Mouse (Mus musculus) myocyte (in vitro differentiated cells): Measurements from ENCODE around the gene Dab2. TPM values are rescaled to one million over a fixed set of nuclear protein-coding genes. Genes with fewer than 3 reads are reported as not detected.
A peak's percentile ranks its signal among the peaks of the same experiment; 100 is the strongest.

ENCODE experiments used
- H3K27me3 ChIP-seq: one replicate; pipeline ENCODE4 v1.6.1; 2011; ENCODE audit not compliant: control insufficient read depth, insufficient read depth, insufficient read length
- H3K36me3 ChIP-seq: one replicate; pipeline ENCODE4 v1.6.1; 2011; ENCODE audit not compliant: control insufficient read depth, insufficient read depth
- H3K4me2 ChIP-seq: one replicate; pipeline ENCODE4 v1.6.1; 2011; ENCODE audit warnings: low read depth, control low read depth
- H3K4me3 ChIP-seq: one replicate; pipeline ENCODE4 v1.5.1; 2011; ENCODE audit warnings: mild to moderate bottlenecking, control low read depth, moderate library complexity
- H3K79me2 ChIP-seq: one replicate; pipeline ENCODE4 v1.6.1; 2011; ENCODE audit not compliant: control insufficient read depth, insufficient read depth
- H3ac ChIP-seq: one replicate; pipeline ENCODE4 v1.6.1; 2011; ENCODE audit not compliant: control insufficient read depth, insufficient read length
- CEBPB ChIP-seq: IDR thresholded peaks from 2 replicates; pipeline ENCODE4 v1.6.1; 2011; ENCODE audit warnings: mild to moderate bottlenecking, moderate library complexity; ENCODE audit not compliant: poor library complexity, insufficient read depth, severe bottlenecking
- E2F4 ChIP-seq: IDR thresholded peaks from one replicate; pipeline ENCODE4 v1.6.1; 2011; ENCODE audit warnings: mild to moderate bottlenecking, control low read depth, moderate library complexity; ENCODE audit not compliant: insufficient read depth
- MAX ChIP-seq: IDR thresholded peaks from one replicate; pipeline ENCODE4 v1.6.1; 2011; ENCODE audit warnings: low read depth, mild to moderate bottlenecking, control low read depth
- MYOD1 ChIP-seq, 3 experiments: IDR thresholded peaks; one replicate each; pipeline ENCODE4 v1.6.1; 2011; ENCODE audit warnings: control low read depth in 2 of 3, low read depth in 2 of 3, mild to moderate bottlenecking in 2 of 3, moderate library complexity in 1 of 3; ENCODE audit not compliant: insufficient read length in 2 of 3, control insufficient read depth in 1 of 3
- MYOG ChIP-seq, 3 experiments: IDR thresholded peaks; one replicate each; pipeline ENCODE4 v1.6.1; 2011; ENCODE audit warnings: control low read depth in 2 of 3, low read depth in 2 of 3, mild to moderate bottlenecking in 2 of 3; ENCODE audit not compliant: insufficient read length in 2 of 3, control insufficient read depth in 1 of 3, insufficient read depth in 1 of 3
- POLR2A ChIP-seq: IDR thresholded peaks from one replicate; pipeline ENCODE4 v1.6.1; 2011; ENCODE audit warnings: low read depth, mild to moderate bottlenecking, control low read depth, moderate library complexity; ENCODE audit not compliant: insufficient read length
- POLR2AphosphoS2 ChIP-seq: IDR thresholded peaks from one replicate; pipeline ENCODE4 v1.6.1; 2011; ENCODE audit warnings: low read depth, control low read depth; ENCODE audit not compliant: insufficient read length
- REST ChIP-seq: IDR thresholded peaks from one replicate; pipeline ENCODE4 v1.6.1; 2011; ENCODE audit warnings: mild to moderate bottlenecking, control low read depth, moderate library complexity; ENCODE audit not compliant: insufficient read depth, insufficient read length
- SRF ChIP-seq: IDR thresholded peaks from one replicate; pipeline ENCODE4 v1.6.1; 2011; ENCODE audit warnings: low read depth; ENCODE audit not compliant: control insufficient read depth, insufficient read length
- TCF12 ChIP-seq: IDR thresholded peaks from one replicate; pipeline ENCODE4 v1.6.1; 2011; ENCODE audit warnings: mild to moderate bottlenecking, control low read depth; ENCODE audit not compliant: poor library complexity, insufficient read depth, severe bottlenecking
- TCF3 ChIP-seq: IDR thresholded peaks from one replicate; pipeline ENCODE4 v1.6.1; 2011; ENCODE audit warnings: low read depth, control low read depth; ENCODE audit not compliant: insufficient read length
- USF1 ChIP-seq: IDR thresholded peaks from one replicate; pipeline ENCODE4 v1.6.1; 2011; ENCODE audit warnings: low read depth, mild to moderate bottlenecking, control low read depth, moderate library complexity
- polyA plus RNA-seq: library from polyadenylated mRNA; unstranded; fragments of >200 nt; fragmentation: generic; extraction: Trizol; gene quantifications from one replicate; pipeline ENCODE4 v1.2.1, GENCODE M21; 2012; ENCODE audit warnings: missing spikeins

The Dab2 gene
- polyA plus RNA-seq, 1 experiment: 9.8 TPM

GRCm38 (mm10) chr15:6259957-6260740 lies 39.4 kb upstream of the Dab2 start:
- no peaks in the 10 kb centered on the region for H3K27me3 ChIP-seq
- H3K4me3 ChIP-seq: no peak overlapping the region
- H3K79me2 ChIP-seq: no peaks in the 10 kb centered on the region
- H3K36me3 ChIP-seq: no peaks in the 10 kb centered on the region
- H3K4me2 ChIP-seq: no peak overlapping the region
- TF ChIP-seq USF1 (peak; percentile 67), TCF3 (no peak), MYOD1 (IDR thresholded peaks at IDR 0.05; ENCODE audit: control insufficient read depth in 1 of 3, insufficient read length in 2 of 3, low read depth in 2 of 3) (no peak), SRF (no peak), POLR2AphosphoS2 (no peak)
- no peak overlapping the region for H3ac ChIP-seq

GRCm38 (mm10) chr15:6260741-6261430 lies 38.7 kb upstream of the Dab2 start:
- no peak overlapping the region for H3K4me3 ChIP-seq
- no peaks in the 10 kb centered on the region for H3K79me2 ChIP-seq
- H3K27me3 ChIP-seq: no peaks in the 10 kb centered on the region
- no peak for TF ChIP-seq MYOG (IDR thresholded peaks at IDR 0.05; ENCODE audit: control insufficient read depth in 1 of 3, insufficient read depth in 1 of 3, insufficient read length in 2 of 3, low read depth in 2 of 3)
- no peak for TF ChIP-seq TCF12
- TF ChIP-seq SRF: no peak
- no peak for TF ChIP-seq POLR2AphosphoS2
- TF ChIP-seq TCF3: no peak
- no peak for TF ChIP-seq MYOD1 (IDR thresholded peaks at IDR 0.05; ENCODE audit: control insufficient read depth in 1 of 3, insufficient read length in 2 of 3, low read depth in 2 of 3)
- no peak for TF ChIP-seq USF1
- TF ChIP-seq MAX: no peak
- no peak for TF ChIP-seq REST
- no peak for TF ChIP-seq E2F4
- TF ChIP-seq CEBPB: no peak
- no peak for TF ChIP-seq POLR2A
- no peak overlapping the region for H3ac ChIP-seq
- no peaks in the 10 kb centered on the region for H3K36me3 ChIP-seq
- no peak overlapping the region for H3K4me2 ChIP-seq

GRCm38 (mm10) chr15:6267147-6267758 lies 32.3 kb upstream of the Dab2 start:
- H3ac ChIP-seq: no peak overlapping the region
- TF ChIP-seq CEBPB (no peak), USF1 (no peak), POLR2AphosphoS2 (no peak), MYOD1 (IDR thresholded peaks at IDR 0.05; ENCODE audit: control insufficient read depth in 1 of 3, insufficient read length in 2 of 3, low read depth in 2 of 3) (no peak), SRF (no peak)
- H3K36me3 ChIP-seq: no peaks in the 10 kb centered on the region
- H3K79me2 ChIP-seq: no peaks in the 10 kb centered on the region
- no peak overlapping the region for H3K4me3 ChIP-seq
- H3K27me3 ChIP-seq: no peaks in the 10 kb centered on the region
- H3K4me2 ChIP-seq: no peak overlapping the region

- Histone ChIP-seq H3K36me3 (no peaks in the 10 kb centered on the region), H3K4me3 (no peak overlapping the region), H3K4me2 (peak overlapping the region; percentile 43), H3K79me2 (no peaks in the 10 kb centered on the region), H3K27me3 (no peaks in the 10 kb centered on the region), H3ac (no peak overlapping the region)
- TF ChIP-seq TCF12 (no peak), CEBPB (0 out of 2 replicates have a peak, but pooled peaks have one; percentile 6), E2F4 (no peak), MAX (no peak), MYOD1 (IDR thresholded peaks at IDR 0.05; ENCODE audit: control insufficient read depth in 1 of 3, insufficient read length in 2 of 3, low read depth in 2 of 3) (no peak), POLR2A (no peak)
Observed at GRCm38 (mm10) chr15:6278606-6279468, 20.8 kb upstream of the Dab2 start.

DNA sequence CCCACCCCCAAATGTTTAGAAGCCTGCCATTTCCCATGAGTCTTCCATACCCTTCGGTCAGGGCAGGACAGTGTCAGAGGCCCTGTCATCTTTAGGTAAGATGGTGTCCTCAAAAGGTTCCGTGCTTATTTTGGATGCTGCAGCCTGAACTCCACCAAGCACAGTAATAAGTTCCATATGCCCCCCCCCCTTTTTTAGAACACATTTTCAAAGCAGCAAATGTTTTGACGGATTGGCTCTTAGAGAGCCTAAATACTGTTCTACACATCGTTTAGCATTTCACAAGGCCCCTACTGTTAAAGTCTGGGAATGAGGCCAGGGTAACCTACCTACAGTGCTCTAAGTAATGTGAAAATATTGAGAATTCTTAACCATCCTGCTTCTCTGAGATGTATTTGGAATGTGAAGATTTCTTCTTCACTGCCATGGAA lies 19.6 kb upstream of the Dab2 start:
- no peak overlapping the region for H3ac ChIP-seq
- no peaks in the 10 kb centered on the region for H3K27me3 ChIP-seq
- H3K36me3 ChIP-seq: no peaks in the 10 kb centered on the region
- no peak overlapping the region for H3K4me3 ChIP-seq
- TF ChIP-seq POLR2AphosphoS2 (no peak), E2F4 (no peak), REST (no peak), CEBPB (no peak), TCF3 (no peak), USF1 (no peak), MYOD1 (IDR thresholded peaks at IDR 0.05; ENCODE audit: control insufficient read depth in 1 of 3, insufficient read length in 2 of 3, low read depth in 2 of 3) (no peak), MAX (no peak), MYOG (IDR thresholded peaks at IDR 0.05; ENCODE audit: control insufficient read depth in 1 of 3, insufficient read depth in 1 of 3, insufficient read length in 2 of 3, low read depth in 2 of 3) (no peak), TCF12 (no peak), POLR2A (no peak), SRF (no peak)
- H3K79me2 ChIP-seq: no peaks in the 10 kb centered on the region
- H3K4me2 ChIP-seq: no peak overlapping the region
